Mouse (Mus musculus): ENCODE results near the gene Nalcn.

Nalcn gene

GRCm38 (mm10) chr14:123512923-123513322 lies 114.0 kb downstream of the Nalcn start:
- no peak for DNase-seq (ENCODE audit: low spot score in 2 of 2)

- DNase-seq (ENCODE audit: low spot score in 2 of 2), result no peak
Observed at GRCm38 (mm10) chr14:123495544-123495943, 131.4 kb downstream of the Nalcn start.

GRCm38 (mm10) chr14:123488575-123489207 lies 138.3 kb downstream of the Nalcn start:
- no peak for DNase-seq (ENCODE audit: low spot score in 2 of 2)

- DNase-seq (ENCODE audit: low spot score in 2 of 2), result no peak
Observed at GRCm38 (mm10) chr14:123462026-123462425, 164.9 kb downstream of the Nalcn start.

GRCm38 (mm10) chr14:123446031-123446430 lies 180.9 kb downstream of the Nalcn start:
- DNase-seq (ENCODE audit: low spot score in 2 of 2), result no peak

- DNase-seq (ENCODE audit: low spot score in 2 of 2), result no peak
Observed at GRCm38 (mm10) chr14:123435542-123435941, 191.4 kb downstream of the Nalcn start.

- no peak for DNase-seq (ENCODE audit: low spot score in 2 of 2)
Observed at GRCm38 (mm10) chr14:123376167-123376855, 250.6 kb downstream of the Nalcn start.

- peak in 1 of 2 experiments; percentile 10 for DNase-seq (ENCODE audit: low spot score in 2 of 2)
Observed at GRCm38 (mm10) chr14:123371522-123371921, 255.4 kb downstream of the Nalcn start.

- DNase-seq (ENCODE audit: low spot score in 2 of 2), result no peak
Observed at GRCm38 (mm10) chr14:123359691-123360090, 267.3 kb downstream of the Nalcn start.

- DNase-seq (ENCODE audit: low spot score in 2 of 2), result peak in 1 of 2 experiments; percentile 44
Observed at GRCm38 (mm10) chr14:123352973-123353372, 274.0 kb downstream of the Nalcn start.

- DNase-seq (ENCODE audit: low spot score in 2 of 2), result no peak
Observed at GRCm38 (mm10) chr14:123331841-123332240, 295.1 kb downstream of the Nalcn start.

- DNase-seq (ENCODE audit: low spot score in 2 of 2), result no peak
Observed at GRCm38 (mm10) chr14:123314369-123314768, 312.6 kb downstream of the Nalcn start.

GRCm38 (mm10) chr14:123312371-123312770 lies 314.6 kb downstream of the Nalcn start:
- DNase-seq (ENCODE audit: low spot score in 2 of 2), result no peak

GRCm38 (mm10) chr14:123296068-123296467 lies 330.9 kb downstream of the Nalcn start:
- DNase-seq (ENCODE audit: low spot score in 2 of 2), result peak in 1 of 2 experiments; percentile 6

- no peak for DNase-seq (ENCODE audit: low spot score in 2 of 2)
Observed at GRCm38 (mm10) chr14:123291118-123292007, 335.6 kb downstream of the Nalcn start.

- DNase-seq (ENCODE audit: low spot score in 2 of 2), result no peak
Observed at GRCm38 (mm10) chr14:123282165-123282564, 344.8 kb downstream of the Nalcn start.

GRCm38 (mm10) chr14:123272121-123272520 lies 354.8 kb downstream of the Nalcn start:
- DNase-seq (ENCODE audit: low spot score in 2 of 2), result no peak

- DNase-seq (ENCODE audit: low spot score in 2 of 2), result no peak
Observed at GRCm38 (mm10) chr14:123240738-123241137, 386.2 kb downstream of the Nalcn start.

- peak in 1 of 2 experiments; percentile 14 for DNase-seq (ENCODE audit: low spot score in 2 of 2)
Observed at GRCm38 (mm10) chr14:123239945-123240344, 387.0 kb downstream of the Nalcn start.

- no peak for DNase-seq (ENCODE audit: low spot score in 2 of 2)
Observed at GRCm38 (mm10) chr14:123237002-123237401, 389.9 kb downstream of the Nalcn start.

- DNase-seq (ENCODE audit: low spot score in 2 of 2), result no peak
Observed at GRCm38 (mm10) chr14:123232630-123233206, 394.2 kb downstream of the Nalcn start.
